Mouse (Mus musculus): ENCODE data around the gene Cyb561. TPM values are rescaled to one million over a fixed set of nuclear protein-coding genes. Genes with fewer than 3 reads are reported as not detected.

The Cyb561 gene
- polyA plus RNA-seq, 1 experiment from 2014 or later = 70.5 TPM

GRCm38 (mm10) chr11:105943133-105944102 lies 9.7 kb downstream of the Cyb561 start:
- Histone ChIP-seq H3K9me3 (ENCODE audit: low read length) (no peaks in the 10 kb centered on the region), H3K4me3 (ENCODE audit: low read depth, low read length) (peak overlapping the region; percentile 65), H3K9ac (replicated peaks; ENCODE audit: low read depth) (peak overlapping the region; percentile 65), H3K27ac (ENCODE audit: low read length) (peak overlapping the region; percentile 96), H3K36me3 (ENCODE audit: insufficient read depth, low read length) (no peaks in the 10 kb centered on the region), H3K4me2 (replicated peaks; ENCODE audit: low read depth, low read length) (peak overlapping the region; percentile 90), H3K4me1 (ENCODE audit: insufficient read depth, low read depth, low read length) (peaks cover 22% of the 10 kb centered on the region; the same call in 1 of the 2 replicates), H3K27me3 (replicated peaks; ENCODE audit: insufficient read depth, low read length) (no peaks in the 10 kb centered on the region)
- peak; percentile 50; the same call in 1 of the 2 replicates for TF ChIP-seq EP300 (IDR thresholded peaks at IDR 0.05)
- TF ChIP-seq CTCF (IDR thresholded peaks at IDR 0.05) = no peak
- 5% methylated on average over 35 of the region's 47 CpGs for WGBS
- peak; percentile 91 for DNase-seq (ENCODE audit: low spot score)
- peak; percentile 65 for ATAC-seq

GRCm38 (mm10) chr11:105941973-105942372 lies 11.2 kb downstream of the Cyb561 start:
- H3K36me3 ChIP-seq (ENCODE audit: insufficient read depth, low read length) = no peaks in the 10 kb centered on the region
- H3K4me3 ChIP-seq (ENCODE audit: low read depth, low read length) = no peak overlapping the region
- no peak for DNase-seq (ENCODE audit: low spot score)
- H3K9ac ChIP-seq (replicated peaks; ENCODE audit: low read depth) = no peak overlapping the region
- H3K4me2 ChIP-seq (replicated peaks; ENCODE audit: low read depth, low read length) = no peak overlapping the region
- 72% methylated on average over 8 of the region's 8 CpGs for WGBS
- H3K27ac ChIP-seq (ENCODE audit: low read length) = no peak overlapping the region
- TF ChIP-seq CTCF (IDR thresholded peaks at IDR 0.05) = no peak
- no peak for TF ChIP-seq EP300 (IDR thresholded peaks at IDR 0.05)
- no peaks in the 10 kb centered on the region for H3K9me3 ChIP-seq (ENCODE audit: low read length)
- H3K4me1 ChIP-seq (ENCODE audit: insufficient read depth, low read depth, low read length) = peaks cover 16% of the 10 kb centered on the region; the same call in 1 of the 2 replicates
- no peak for ATAC-seq
- no peaks in the 10 kb centered on the region for H3K27me3 ChIP-seq (replicated peaks; ENCODE audit: insufficient read depth, low read length)

GRCm38 (mm10) chr11:105938771-105939170 lies 14.4 kb downstream of the Cyb561 start:
- Histone ChIP-seq H3K4me1 (ENCODE audit: insufficient read depth, low read depth, low read length) (peaks cover 9% of the 10 kb centered on the region), H3K4me3 (ENCODE audit: low read depth, low read length) (no peak overlapping the region), H3K9me3 (ENCODE audit: low read length) (no peaks in the 10 kb centered on the region), H3K9ac (replicated peaks; ENCODE audit: low read depth) (no peak overlapping the region), H3K36me3 (ENCODE audit: insufficient read depth, low read length) (no peaks in the 10 kb centered on the region), H3K4me2 (replicated peaks; ENCODE audit: low read depth, low read length) (no peak overlapping the region), H3K27me3 (replicated peaks; ENCODE audit: insufficient read depth, low read length) (no peaks in the 10 kb centered on the region), H3K27ac (ENCODE audit: low read length) (no peak overlapping the region)
- no peak for DNase-seq (ENCODE audit: low spot score)
- WGBS = 67% methylated on average over 9 of the region's 9 CpGs
- no peak for ATAC-seq
- TF ChIP-seq CTCF (IDR thresholded peaks at IDR 0.05) (no peak), EP300 (IDR thresholded peaks at IDR 0.05) (no peak)

GRCm38 (mm10) chr11:105936974-105937373 lies 16.2 kb downstream of the Cyb561 start:
- no peak for DNase-seq (ENCODE audit: low spot score)
- Histone ChIP-seq H3K4me3 (ENCODE audit: low read depth, low read length) (no peak overlapping the region), H3K27me3 (replicated peaks; ENCODE audit: insufficient read depth, low read length) (no peaks in the 10 kb centered on the region), H3K36me3 (ENCODE audit: insufficient read depth, low read length) (no peaks in the 10 kb centered on the region), H3K9me3 (ENCODE audit: low read length) (no peaks in the 10 kb centered on the region), H3K4me2 (replicated peaks; ENCODE audit: low read depth, low read length) (no peak overlapping the region), H3K4me1 (ENCODE audit: insufficient read depth, low read depth, low read length) (peaks cover 8% of the 10 kb centered on the region), H3K9ac (replicated peaks; ENCODE audit: low read depth) (no peak overlapping the region), H3K27ac (ENCODE audit: low read length) (no peak overlapping the region)
- TF ChIP-seq EP300 (IDR thresholded peaks at IDR 0.05) (no peak), CTCF (IDR thresholded peaks at IDR 0.05) (no peak)
- no peak for ATAC-seq
- 89% methylated on average over 3 of the region's 3 CpGs for WGBS

GRCm38 (mm10) chr11:105936200-105936599 lies 16.9 kb downstream of the Cyb561 start:
- Histone ChIP-seq H3K9me3 (ENCODE audit: low read length) (no peaks in the 10 kb centered on the region), H3K9ac (replicated peaks; ENCODE audit: low read depth) (no peak overlapping the region), H3K27ac (ENCODE audit: low read length) (no peak overlapping the region), H3K4me1 (ENCODE audit: insufficient read depth, low read depth, low read length) (peaks cover 8% of the 10 kb centered on the region), H3K4me3 (ENCODE audit: low read depth, low read length) (no peak overlapping the region), H3K27me3 (replicated peaks; ENCODE audit: insufficient read depth, low read length) (no peaks in the 10 kb centered on the region), H3K4me2 (replicated peaks; ENCODE audit: low read depth, low read length) (no peak overlapping the region), H3K36me3 (ENCODE audit: insufficient read depth, low read length) (no peaks in the 10 kb centered on the region)
- no peak for DNase-seq (ENCODE audit: low spot score)
- ATAC-seq = no peak
- WGBS = 86% methylated on average over 6 of the region's 6 CpGs
- TF ChIP-seq CTCF (IDR thresholded peaks at IDR 0.05) (no peak), EP300 (IDR thresholded peaks at IDR 0.05) (no peak)

GRCm38 (mm10) chr11:105935496-105935895 lies 17.6 kb downstream of the Cyb561 start:
- Histone ChIP-seq H3K4me2 (replicated peaks; ENCODE audit: low read depth, low read length) (no peak overlapping the region), H3K9ac (replicated peaks; ENCODE audit: low read depth) (no peak overlapping the region), H3K9me3 (ENCODE audit: low read length) (no peaks in the 10 kb centered on the region), H3K4me1 (ENCODE audit: insufficient read depth, low read depth, low read length) (peaks cover 8% of the 10 kb centered on the region), H3K4me3 (ENCODE audit: low read depth, low read length) (no peak overlapping the region), H3K36me3 (ENCODE audit: insufficient read depth, low read length) (no peaks in the 10 kb centered on the region), H3K27me3 (replicated peaks; ENCODE audit: insufficient read depth, low read length) (no peaks in the 10 kb centered on the region), H3K27ac (ENCODE audit: low read length) (no peak overlapping the region)
- ATAC-seq = no peak
- WGBS = 81% methylated on average over 8 of the region's 8 CpGs
- TF ChIP-seq CTCF (IDR thresholded peaks at IDR 0.05) = no peak
- DNase-seq (ENCODE audit: low spot score) = no peak

Data from lung, postnatal 0 days (tissue).